Mouse (Mus musculus) frontal cortex, postnatal 14 days (tissue): Measurements from ENCODE around the gene Trpc5.

ENCODE experiments used
- DNase-seq, 2 experiments: peaks; one replicate each; pipeline ENCODE4 v3.0.0; 2022; ENCODE audit warnings: low spot score in 2 of 2

Gene Trpc5

GRCm38 (mm10) chrX:144337938-144338337, 350.0 kb downstream of the Trpc5 start:
- no peak for DNase-seq

GRCm38 (mm10) chrX:144335332-144336015, 352.5 kb downstream of the Trpc5 start:
- DNase-seq = no peak
